Mouse (Mus musculus): ENCODE data around the gene Ifnk.

Gene Ifnk

GRCm38 (mm10) chr4:35138077-35138476 lies 13.8 kb upstream of the Ifnk start:
- DNase-seq (ENCODE audit: low spot score in 2 of 2) = peak; percentile 43 to 46

GRCm38 (mm10) chr4:35140317-35140716 lies 11.5 kb upstream of the Ifnk start:
- DNase-seq (ENCODE audit: low spot score in 2 of 2) = peak; percentile 17 to 18

GRCm38 (mm10) chr4:35143472-35144102 lies 8.3 kb upstream of the Ifnk start:
- no peak for DNase-seq (ENCODE audit: low spot score in 2 of 2)

GRCm38 (mm10) chr4:35145726-35146125 lies 6.1 kb upstream of the Ifnk start:
- DNase-seq (ENCODE audit: low spot score in 2 of 2) = no peak

GRCm38 (mm10) chr4:35146597-35146996 lies 5.3 kb upstream of the Ifnk start:
- DNase-seq (ENCODE audit: low spot score in 2 of 2) = no peak

- no peak for DNase-seq (ENCODE audit: low spot score in 2 of 2)
These were observed 3.5 kb upstream of the Ifnk start for GRCm38 (mm10) chr4:35148326-35148725.

GRCm38 (mm10) chr4:35150706-35151105 lies 1.1 kb upstream of the Ifnk start:
- no peak for DNase-seq (ENCODE audit: low spot score in 2 of 2)

GRCm38 (mm10) chr4:35154051-35154450 lies 2.2 kb downstream of the Ifnk start:
- no peak for DNase-seq (ENCODE audit: low spot score in 2 of 2)

GRCm38 (mm10) chr4:35155132-35155922 lies 3.5 kb downstream of the Ifnk start:
- DNase-seq (ENCODE audit: low spot score in 2 of 2) = peak; percentile 60 to 68

- peak; percentile 53 to 56 for DNase-seq (ENCODE audit: low spot score in 2 of 2)
These were observed 4.3 kb downstream of the Ifnk start for GRCm38 (mm10) chr4:35156149-35156611.

- DNase-seq (ENCODE audit: low spot score in 2 of 2) = peak; percentile 82 to 84
These were observed 5.1 kb downstream of the Ifnk start, which contains the start of gene Mob3b for GRCm38 (mm10) chr4:35156751-35157611. Mob3b (minus strand) TSS chr4:35157484.

- no peak for DNase-seq (ENCODE audit: low spot score in 2 of 2)
These were observed 6.0 kb downstream of the Ifnk start for GRCm38 (mm10) chr4:35157815-35158214.

GRCm38 (mm10) chr4:35165275-35165674 lies 13.4 kb downstream of the Ifnk start:
- no peak for DNase-seq (ENCODE audit: low spot score in 2 of 2)

- DNase-seq (ENCODE audit: low spot score in 2 of 2) = no peak
These were observed 14.1 kb downstream of the Ifnk start for GRCm38 (mm10) chr4:35165947-35166346.

GRCm38 (mm10) chr4:35167855-35168254 lies 16.0 kb downstream of the Ifnk start:
- DNase-seq (ENCODE audit: low spot score in 2 of 2) = no peak

GRCm38 (mm10) chr4:35169571-35170125 lies 17.8 kb downstream of the Ifnk start:
- no peak for DNase-seq (ENCODE audit: low spot score in 2 of 2)

GRCm38 (mm10) chr4:35172471-35172870 lies 20.6 kb downstream of the Ifnk start:
- DNase-seq (ENCODE audit: low spot score in 2 of 2) = no peak

GRCm38 (mm10) chr4:35173551-35173950 lies 21.7 kb downstream of the Ifnk start:
- DNase-seq (ENCODE audit: low spot score in 2 of 2) = no peak

GRCm38 (mm10) chr4:35175566-35175965 lies 23.7 kb downstream of the Ifnk start:
- no peak for DNase-seq (ENCODE audit: low spot score in 2 of 2)

- DNase-seq (ENCODE audit: low spot score in 2 of 2) = no peak
These were observed 26.2 kb downstream of the Ifnk start for GRCm38 (mm10) chr4:35177926-35178645.
